ENCODE assay signal across 8 mouse cellular contexts in the genomic region with DNA sequence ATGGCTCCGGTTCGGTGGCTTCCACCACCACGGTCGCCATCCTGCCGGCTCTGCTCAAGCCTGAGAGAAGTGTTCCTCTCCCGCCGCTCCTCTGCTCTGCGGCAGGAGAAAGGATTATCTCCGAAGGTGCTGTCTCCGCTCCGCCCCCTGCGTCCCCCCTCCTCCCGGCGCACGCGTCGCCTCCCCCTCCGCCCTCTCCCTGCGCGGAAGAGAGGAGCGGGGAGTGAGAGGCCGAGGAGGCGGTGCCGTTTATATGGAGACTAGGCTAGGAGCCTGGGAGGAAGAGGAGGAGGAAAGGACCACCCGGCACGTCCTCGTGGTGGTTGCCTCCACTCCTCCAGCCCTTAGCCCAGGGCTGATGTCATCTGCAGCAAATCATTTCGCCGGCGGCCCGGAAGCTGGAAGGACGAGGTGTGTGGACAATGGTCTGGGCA. TPM values are rescaled to one million over a fixed set of nuclear protein-coding genes. Genes with fewer than 3 reads are reported as not detected.
A peak's percentile ranks its signal among the peaks of the same experiment; 100 is the strongest.
DNase-seq lines count a peak whose midpoint lies in the region; ATAC-seq and TF ChIP-seq lines count a peak whose summit lies in the region.

A gene (minus strand): TSS at position 93 of the 434 bp plus-strand sequence.

- peaks cover 30% of the 10 kb centered on the region for H3K9me3 ChIP-seq in G1E (replicated peaks)
- no peaks in the 10 kb centered on the region for H3K9me3 ChIP-seq in forebrain, embryonic 14.5 days (replicated peaks; ENCODE audit: control insufficient read depth, low read length)
- no peaks in the 10 kb centered on the region for H3K9me3 ChIP-seq in heart, postnatal 0 days (replicated peaks; ENCODE audit: control insufficient read depth, low read length)
- no peaks in the 10 kb centered on the region for H3K9me3 ChIP-seq in liver, embryonic 16.5 days (replicated peaks; ENCODE audit: control insufficient read depth, low read length)

- no peak for TF ChIP-seq EP300 in heart, postnatal 0 days (IDR thresholded peaks at IDR 0.05; ENCODE audit: low read depth)

- TF ChIP-seq CTCF in G1E (IDR thresholded peaks at IDR 0.05; ENCODE audit: low read depth, low read length) = no peak
- no peak for TF ChIP-seq CTCF in heart, postnatal 0 days (IDR thresholded peaks at IDR 0.05; ENCODE audit: low read depth)

- no peak for DNase-seq in G1E (ENCODE audit: low spot score)
- DNase-seq in forebrain, embryonic 14.5 days (ENCODE audit: low spot score) = peak; percentile 95
- DNase-seq in heart, postnatal 0 days (ENCODE audit: low spot score) = peak; percentile 80
- DNase-seq in kidney, postnatal 36 days = peak; percentile 47 to 69
- peak; percentile 68 for DNase-seq in ovary, adult 18-20 months (ENCODE audit: low spot score)
- no peak for DNase-seq in spleen, adult 18-20 months

- H3K27ac ChIP-seq in brown adipose tissue, adult 24 weeks (replicated peaks; ENCODE audit: low read depth, low read length) = 0 out of 2 replicates have a peak within 1 kb of the TSS, but pooled peaks have one; percentile 15
- H3K27ac ChIP-seq in forebrain, embryonic 14.5 days (ENCODE audit: low read depth, low read length) = peak within 1 kb of the TSS; percentile 99
- peak within 1 kb of the TSS; percentile 76 for H3K27ac ChIP-seq in heart, postnatal 0 days (ENCODE audit: low read depth)
- H3K27ac ChIP-seq in liver, embryonic 16.5 days (ENCODE audit: low read length) = no peak within 1 kb of the TSS

- ATAC-seq in G1E (ENCODE audit: extremely low read depth, insufficient number of reproducible peaks, low FRiP score, poor library complexity, severe bottlenecking) = no peak
- ATAC-seq in forebrain, embryonic 14.5 days = peak; percentile 81
- peak; percentile 64 for ATAC-seq in heart, postnatal 0 days (ENCODE audit: insufficient read depth, low read depth)
- ATAC-seq in liver, embryonic 16.5 days (ENCODE audit: low read depth) = no peak

- H3K36me3 ChIP-seq in G1E (replicated peaks) = no peaks in the 10 kb centered on the region
- H3K36me3 ChIP-seq in forebrain, embryonic 14.5 days (ENCODE audit: control insufficient read depth, insufficient read depth, low read length) = 0 out of 2 replicates have a peak, but pooled peaks cover 3% of the 10 kb centered on the region
- no peaks in the 10 kb centered on the region for H3K36me3 ChIP-seq in heart, postnatal 0 days (replicated peaks; ENCODE audit: control insufficient read depth, insufficient read depth, low read length)
- no peaks in the 10 kb centered on the region for H3K36me3 ChIP-seq in liver, embryonic 16.5 days (ENCODE audit: control insufficient read depth, insufficient read depth)

- peaks cover 2% of the 10 kb centered on the region; the same call in 1 of the 2 replicates for H3K27me3 ChIP-seq in G1E (ENCODE audit: insufficient read depth, low read length)
- H3K27me3 ChIP-seq in forebrain, embryonic 14.5 days (replicated peaks; ENCODE audit: control insufficient read depth, insufficient read depth, low read length) = no peaks in the 10 kb centered on the region
- no peaks in the 10 kb centered on the region for H3K27me3 ChIP-seq in heart, postnatal 0 days (ENCODE audit: control insufficient read depth, insufficient read depth, low read length)
- peaks cover 45% of the 10 kb centered on the region for H3K27me3 ChIP-seq in liver, embryonic 16.5 days (ENCODE audit: control insufficient read depth, insufficient read depth, low read depth, low read length)

- H3K4me1 ChIP-seq in G1E (ENCODE audit: insufficient read depth, low read depth, low read length) = no peaks in the 10 kb centered on the region
- 0 out of 2 replicates have a peak, but pooled peaks cover 2% of the 10 kb centered on the region for H3K4me1 ChIP-seq in brown adipose tissue, adult 24 weeks (ENCODE audit: control insufficient read depth, insufficient read depth, insufficient read length, low read length)
- peaks cover 16% of the 10 kb centered on the region for H3K4me1 ChIP-seq in forebrain, embryonic 14.5 days (ENCODE audit: control insufficient read depth, insufficient read depth, low read length)
- peaks cover 17% of the 10 kb centered on the region for H3K4me1 ChIP-seq in heart, postnatal 0 days (ENCODE audit: control insufficient read depth, insufficient read depth)
- H3K4me1 ChIP-seq in liver, embryonic 16.5 days (ENCODE audit: control insufficient read depth, low read depth, low read length) = no peaks in the 10 kb centered on the region; the same call in 1 of the 2 replicates

- peak within 1 kb of the TSS; percentile 80 for H3K4me2 ChIP-seq in forebrain, embryonic 14.5 days (ENCODE audit: low read length)
- peak within 1 kb of the TSS; percentile 87 for H3K4me2 ChIP-seq in heart, postnatal 0 days (ENCODE audit: low read depth, low read length)
- peak within 1 kb of the TSS; percentile 61 for H3K4me2 ChIP-seq in liver, embryonic 16.5 days (ENCODE audit: low read depth, low read length)

- WGBS in forebrain, embryonic 14.5 days = 0% methylated on average over 29 of the region's 32 CpGs
- WGBS in heart, postnatal 0 days = 0% methylated on average over 23 of the region's 32 CpGs
- WGBS in liver, embryonic 16.5 days (ENCODE audit: insufficient replicate concordance) = under 1% methylated on average over 25 of the region's 32 CpGs

- H3K9ac ChIP-seq in forebrain, embryonic 14.5 days (ENCODE audit: low read length) = peak within 1 kb of the TSS; percentile 98
- peak within 1 kb of the TSS; percentile 71 for H3K9ac ChIP-seq in heart, postnatal 0 days (replicated peaks; ENCODE audit: low read depth, low read length)
- H3K9ac ChIP-seq in liver, embryonic 16.5 days (ENCODE audit: low read depth, low read length) = no peak within 1 kb of the TSS

- peak within 1 kb of the TSS; percentile 23; the same call in 1 of the 2 replicates for H3K4me3 ChIP-seq in G1E (ENCODE audit: low read depth, low read length)
- H3K4me3 ChIP-seq in brown adipose tissue, adult 24 weeks (ENCODE audit: insufficient read depth, low read depth, low read length) = peak within 1 kb of the TSS; percentile 63
- peak within 1 kb of the TSS; percentile 88 for H3K4me3 ChIP-seq in forebrain, embryonic 14.5 days (ENCODE audit: low read depth, low read length)
- peak within 1 kb of the TSS; percentile 89 for H3K4me3 ChIP-seq in heart, postnatal 0 days (ENCODE audit: low read depth, low read length)
- peak within 1 kb of the TSS; percentile 51 for H3K4me3 ChIP-seq in liver, embryonic 16.5 days (ENCODE audit: low read depth, low read length)

RNA-seq across cellular contexts. Expression of the gene that starts here (rescaled TPM):
- not detected in 2 replicates for total RNA-seq in G1E (2014; fragmentation: Nextera tagmentation)
- 0.12 and 0.33 TPM in 2 replicates for total RNA-seq in G1E (2017)
- polyA plus RNA-seq in G1E (2012) = not detected in 2 replicates
- polyA plus RNA-seq in brown adipose tissue, adult 24 weeks (2012; ENCODE audit: insufficient read depth, insufficient read length, missing spikeins) = 1.4 and 2.7 TPM in 2 replicates
- 1,380 and 2,008 TPM in 2 replicates for polyA plus RNA-seq in forebrain, embryonic 14.5 days (2014; fragmentation: Nextera tagmentation; extraction: Ambion mirVana)
- 23.2 and 34.1 TPM in 2 replicates for total RNA-seq in heart, postnatal 0 days (2014; rRNA removed; ENCODE audit: low replicate concordance)
- 43.6 and 54.0 TPM in 2 replicates for polyA plus RNA-seq in heart, postnatal 0 days (2015; fragmentation: Nextera tagmentation; extraction: Ambion mirVana)
- 1.8 and 2.9 TPM in 2 replicates for polyA plus RNA-seq in liver, embryonic 16.5 days (2015; fragmentation: Nextera tagmentation; extraction: Ambion mirVana)

Comparison
In these comparisons a context has a peak if more than half of its experiments do, and no peak if none do; other contexts are left out.
1. RNA of the gene that starts here (total RNA-seq): 23.2 to 34.1 TPM in heart, postnatal 0 days; 0.12 to 0.33 TPM in G1E; every median in the first group is over 10 times any median in the second.
2. RNA of the gene that starts here (polyA plus RNA-seq): 1,380 to 2,008 TPM in forebrain, embryonic 14.5 days; 43.6 to 54.0 TPM in heart, postnatal 0 days, 1.8 to 2.9 TPM in liver, embryonic 16.5 days, 1.4 to 2.7 TPM in brown adipose tissue, adult 24 weeks and not detected in G1E; every median in the first group is over 10 times any median in the second.
3. ATAC-seq: peak in forebrain, embryonic 14.5 days (single experiment) and heart, postnatal 0 days (single experiment); none in G1E (single experiment) and liver, embryonic 16.5 days (single experiment).
4. DNase-seq: peak in forebrain, embryonic 14.5 days (single experiment), heart, postnatal 0 days (single experiment), kidney, postnatal 36 days (2 of 2) and ovary, adult 18-20 months (single experiment); none in G1E (single experiment) and spleen, adult 18-20 months (0 of 2).
5. H3K4me3 ChIP-seq: peak in every context shown above with its lines; median percentile 89 in heart, postnatal 0 days; 88 in forebrain, embryonic 14.5 days; 63 in brown adipose tissue, adult 24 weeks; 51 in liver, embryonic 16.5 days; 23 in G1E.
6. Peak in every context shown above with its lines, with median percentiles within 50 percentile points of each other: H3K4me2 ChIP-seq.